Mouse (Mus musculus) brain, embryonic 14.5 days (tissue): ENCODE data around the gene Immp2l.

Experiments
- CTCF ChIP-seq: fragments of 200-500 bp; IDR thresholded peaks from 2 replicates; pipeline ENCODE4 v1.5.1; 2012; ENCODE audit warnings: inconsistent platforms, mild to moderate bottlenecking, moderate library complexity, borderline replicate concordance; ENCODE audit not compliant: insufficient read depth, insufficient read length; ENCODE audit errors: extremely low read depth
- POLR2A ChIP-seq: fragments of 200-500 bp; IDR thresholded peaks from 2 replicates; pipeline ENCODE4 v1.6.1; 2012; ENCODE audit warnings: mild to moderate bottlenecking, inconsistent platforms, borderline replicate concordance; ENCODE audit not compliant: poor library complexity, insufficient read depth, insufficient read length, severe bottlenecking; ENCODE audit errors: extremely low read depth

DNA sequence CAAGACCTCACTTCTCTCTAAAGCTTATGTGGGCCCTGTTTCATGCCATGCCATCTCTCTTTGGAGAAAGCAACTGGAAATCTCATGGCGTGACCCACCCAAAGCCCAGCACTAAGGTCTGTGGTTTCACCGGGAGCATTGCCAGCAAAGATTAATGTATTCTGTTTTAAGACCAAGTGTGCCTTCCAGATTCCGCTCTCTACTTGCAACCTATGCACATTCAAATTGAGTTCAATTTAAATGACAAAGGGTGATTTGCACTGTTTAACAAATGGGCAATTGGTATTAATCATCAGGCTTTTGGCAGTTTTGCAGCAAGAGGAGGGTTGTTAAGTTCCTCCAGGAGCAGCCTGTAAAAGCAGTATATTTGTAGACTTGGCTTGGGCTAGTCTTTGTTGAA lies 703.3 kb downstream of the Immp2l start:
- TF ChIP-seq POLR2A (no peak), CTCF (no peak)
